Mouse (Mus musculus) telencephalon, adult 2 months (tissue): ENCODE measurements around the gene Vangl2.
A peak's percentile ranks its signal among the peaks of the same experiment; 100 is the strongest.

ENCODE experiments used
- DNase-seq: peaks from one replicate; pipeline ENCODE4 v3.0.0-alpha.2; 2011; ENCODE audit warnings: low read depth, low spot score

The Vangl2 gene

GRCm38 (mm10) chr1:172029914-172030313 lies 1.7 kb upstream of the Vangl2 start:
- no peak for DNase-seq

GRCm38 (mm10) chr1:172027809-172028102 lies 488 bp downstream of the Vangl2 start:
- DNase-seq: no peak

GRCm38 (mm10) chr1:172027010-172027808 lies 1.0 kb downstream of the Vangl2 start:
- DNase-seq: no peak

GRCm38 (mm10) chr1:172026201-172026901 lies 1.9 kb downstream of the Vangl2 start:
- no peak for DNase-seq

DNA sequence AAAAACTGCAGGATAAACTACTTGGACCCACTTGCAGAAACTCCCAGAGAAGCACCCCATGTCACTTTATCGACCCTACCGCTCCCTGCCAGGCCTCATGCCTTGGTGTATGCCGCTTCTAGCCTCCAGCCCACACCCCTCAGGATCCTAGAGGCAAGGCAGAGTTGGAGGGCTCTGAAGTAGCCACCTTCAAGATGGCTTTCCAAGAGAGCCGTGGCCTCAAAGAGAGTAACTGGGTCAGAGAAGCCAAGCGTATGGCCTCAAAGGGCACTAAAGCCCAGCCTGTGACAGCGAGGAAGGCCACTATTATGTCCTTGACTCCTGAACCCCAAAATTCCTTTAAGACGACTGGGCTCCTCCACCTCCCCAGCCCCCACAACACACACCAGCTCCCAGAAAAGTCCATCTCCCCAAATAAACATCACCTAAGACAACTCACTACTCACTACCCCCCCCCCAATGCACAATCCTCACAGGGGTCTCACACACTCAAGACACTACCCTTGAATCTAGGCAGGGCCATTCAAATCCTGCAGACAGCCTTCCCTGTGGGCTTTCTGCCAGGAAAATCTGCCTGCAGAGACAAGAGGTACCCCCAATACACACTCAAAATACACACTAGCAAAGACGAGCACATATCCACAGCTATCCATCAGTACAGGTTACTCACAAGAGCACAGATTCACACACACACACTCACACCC lies 2.9 kb downstream of the Vangl2 start:
- DNase-seq: no peak

GRCm38 (mm10) chr1:172024140-172024895 lies 3.9 kb downstream of the Vangl2 start:
- DNase-seq: no peak

DNA sequence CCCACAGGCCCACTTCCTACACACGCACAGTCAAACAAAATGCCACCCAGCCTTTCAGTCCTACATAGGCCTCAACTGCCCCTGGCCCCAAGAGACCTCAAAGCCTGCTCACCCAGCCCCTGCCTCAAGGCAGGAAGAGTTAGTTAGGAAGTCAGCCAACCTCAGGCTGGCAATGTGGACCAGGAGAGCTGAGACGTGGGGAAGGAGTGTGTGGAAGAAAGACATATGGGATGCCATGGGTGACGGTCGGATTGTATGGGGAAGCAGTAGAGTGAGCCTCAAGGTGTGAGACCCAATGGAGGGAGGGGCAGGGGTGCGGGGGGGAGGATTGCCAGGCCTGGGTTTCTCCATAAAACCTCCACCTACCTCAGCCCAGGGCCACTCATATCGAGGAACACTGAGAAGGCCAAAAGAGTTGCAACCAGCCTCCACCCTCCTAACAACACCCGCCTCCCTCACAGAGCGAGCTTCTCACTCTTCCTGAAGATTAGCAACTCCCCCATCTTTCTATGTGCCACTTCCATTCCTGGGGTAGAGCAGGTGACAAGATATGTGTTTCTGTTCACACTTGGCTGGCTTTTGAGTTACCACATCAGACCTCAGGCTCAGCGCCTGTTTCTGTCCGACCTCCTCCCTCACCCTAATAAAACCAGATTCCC lies 8.3 kb downstream of the Vangl2 start:
- peak; percentile 46 for DNase-seq

GRCm38 (mm10) chr1:172019339-172019738 lies 8.9 kb downstream of the Vangl2 start:
- DNase-seq: no peak

GRCm38 (mm10) chr1:172018336-172019311 lies 9.6 kb downstream of the Vangl2 start:
- no peak for DNase-seq

DNA sequence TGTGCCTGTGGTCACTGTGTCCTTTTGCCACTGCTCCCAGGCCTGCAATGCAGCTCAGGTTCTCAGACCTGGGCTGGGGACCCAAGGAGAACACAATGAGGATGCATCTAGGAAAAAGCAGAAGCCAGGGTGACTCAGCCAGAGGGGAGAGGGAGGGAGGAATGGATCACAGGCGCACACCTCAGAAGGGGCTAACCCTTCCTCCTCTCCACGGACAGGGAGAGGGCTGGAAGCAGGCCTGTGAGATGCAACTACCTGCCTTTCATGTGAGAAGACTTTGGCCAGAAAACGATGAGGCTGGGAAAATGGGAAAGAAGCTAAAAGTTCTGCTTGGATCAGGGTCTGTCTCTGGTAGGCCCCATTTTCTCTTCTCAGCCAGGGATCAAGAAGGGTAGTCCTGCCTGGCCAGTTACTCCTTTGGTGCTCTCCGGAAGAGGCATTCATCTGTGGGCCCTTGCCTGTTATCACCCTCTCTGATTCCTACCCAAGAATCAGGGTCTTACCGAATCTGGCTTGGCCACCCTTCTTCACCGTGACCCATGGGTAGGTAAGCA lies 10.7 kb downstream of the Vangl2 start:
- no peak for DNase-seq

DNA sequence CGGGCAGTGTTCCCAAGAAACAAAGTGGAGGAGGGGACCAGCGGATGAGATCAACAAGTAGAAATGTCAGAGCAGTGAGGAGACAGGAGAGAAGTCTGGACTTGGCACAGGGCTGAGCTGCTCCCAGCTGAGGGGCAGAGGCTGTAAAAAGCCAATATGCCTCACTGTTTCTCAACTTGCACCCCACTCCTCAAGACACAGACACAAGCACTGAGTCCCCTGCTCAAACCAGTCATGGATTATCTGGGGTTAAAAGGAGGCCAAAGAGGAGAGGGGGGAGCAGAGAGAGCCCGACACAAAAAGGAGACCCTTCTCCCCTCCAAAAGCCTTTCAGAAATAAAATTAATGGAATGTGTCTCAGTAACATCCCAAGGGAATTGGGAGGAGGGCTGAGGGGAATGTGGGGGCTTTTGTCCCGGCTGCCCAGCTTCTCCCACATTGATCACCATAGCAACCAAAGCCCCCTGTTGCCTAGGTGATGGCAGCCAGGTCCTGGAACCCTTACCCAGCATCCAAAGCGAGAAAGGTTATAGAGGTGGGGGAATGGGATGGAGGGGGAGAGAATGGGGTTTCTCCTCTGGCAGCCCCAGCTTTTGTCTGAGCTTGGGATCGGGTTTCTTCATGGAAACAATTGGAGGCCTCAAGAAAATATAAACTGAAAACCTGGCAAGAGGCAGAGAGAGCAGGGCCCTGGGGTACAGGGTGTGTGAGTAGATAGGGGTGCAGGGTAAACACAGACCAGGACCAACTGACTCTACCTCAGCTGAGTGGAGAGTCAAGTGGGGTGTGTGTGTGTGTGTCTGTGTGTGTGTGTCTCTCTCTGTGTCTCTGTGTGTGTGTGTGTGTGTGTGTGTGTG lies 11.4 kb downstream of the Vangl2 start:
- DNase-seq: no peak

DNA sequence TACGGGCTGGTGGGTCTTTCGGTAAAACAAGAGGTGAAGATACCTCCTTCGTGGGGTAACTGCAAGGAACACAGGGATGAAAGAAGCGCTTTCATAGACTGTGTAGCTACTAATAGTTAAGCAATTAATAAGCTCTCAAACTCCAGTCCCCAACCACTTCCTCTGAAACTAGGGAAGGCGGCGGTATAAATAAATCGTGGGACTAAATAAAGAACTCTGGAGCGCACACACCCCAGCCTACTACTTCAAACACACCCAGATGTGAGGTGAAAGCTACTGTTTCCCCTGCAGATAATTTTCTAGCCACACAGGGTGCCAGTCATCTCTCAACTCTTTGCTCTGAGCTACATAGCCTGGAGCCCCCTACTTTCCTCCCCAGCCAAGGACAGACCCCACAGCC lies 12.2 kb downstream of the Vangl2 start:
- peak; percentile 48 for DNase-seq

DNA sequence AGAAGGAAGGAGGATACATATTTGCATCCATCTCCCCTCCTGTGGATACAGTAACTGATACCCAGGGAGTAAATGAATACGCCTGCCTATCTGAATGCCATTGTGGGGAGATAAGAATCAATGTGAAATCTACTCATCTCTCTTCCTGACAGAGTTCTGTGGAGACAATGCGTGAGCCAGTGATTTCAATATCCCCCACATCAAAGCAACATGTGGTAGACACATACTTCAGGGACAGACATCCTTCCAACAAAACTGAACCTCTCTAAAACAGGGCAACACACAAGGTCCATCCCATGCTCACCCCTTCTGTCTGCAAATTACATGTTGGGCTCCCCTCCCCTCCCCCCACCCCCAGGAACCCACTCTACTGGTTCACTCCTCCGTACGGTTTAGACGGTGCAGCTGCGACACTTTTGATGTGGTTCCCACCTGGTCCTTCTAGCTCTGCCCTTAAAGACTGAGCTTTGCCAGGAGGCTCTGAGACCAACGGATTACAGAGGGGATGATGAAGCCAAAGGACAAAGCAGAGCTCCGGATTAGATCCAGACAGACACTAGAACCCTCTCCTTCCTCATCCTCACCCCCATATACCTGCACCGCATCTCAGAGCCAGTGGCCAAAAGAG lies 12.8 kb downstream of the Vangl2 start:
- DNase-seq: no peak

- DNase-seq: no peak
Observed at GRCm38 (mm10) chr1:172014771-172015170, 13.5 kb downstream of the Vangl2 start.

DNA sequence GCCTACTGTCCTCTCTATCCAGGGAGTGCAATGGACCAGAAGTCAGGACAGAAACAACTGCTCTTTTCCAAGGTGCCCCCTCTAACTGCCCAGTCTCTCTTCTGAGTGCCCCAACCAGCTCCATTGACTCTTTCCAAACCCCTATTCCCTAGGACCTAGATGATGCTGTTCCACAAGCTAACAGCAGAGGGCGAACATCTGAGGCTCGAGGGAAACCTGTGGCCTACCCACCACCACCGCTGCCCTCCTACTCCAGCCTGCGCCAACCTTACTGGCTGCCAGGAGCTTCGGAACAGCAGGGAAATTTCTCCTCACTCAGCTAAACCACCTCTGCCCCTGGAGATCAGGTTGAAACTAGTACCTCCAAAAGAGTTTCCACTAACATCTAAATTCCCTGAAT lies 16.2 kb downstream of the Vangl2 start:
- peak; percentile 28 for DNase-seq

GRCm38 (mm10) chr1:172010042-172010824 lies 18.0 kb downstream of the Vangl2 start:
- DNase-seq: no peak

- no peak for DNase-seq
Observed at GRCm38 (mm10) chr1:172009406-172009805, 18.8 kb downstream of the Vangl2 start.

GRCm38 (mm10) chr1:172008351-172008750 lies 19.9 kb downstream of the Vangl2 start:
- DNase-seq: no peak
